Mouse (Mus musculus): ENCODE measurements at regions not wholly inside any gene's neighbourhood (a gene's known extent, or its start where the extent isn't known, plus 50 kb on each side); places are given as distances from the start of the nearest gene placed in this dataset.
"Not testable (repeated sequence)": the region's sequence is repeated elsewhere in the genome, so short reads cannot be mapped to it uniquely, and the experiment has no call there.

DNA sequence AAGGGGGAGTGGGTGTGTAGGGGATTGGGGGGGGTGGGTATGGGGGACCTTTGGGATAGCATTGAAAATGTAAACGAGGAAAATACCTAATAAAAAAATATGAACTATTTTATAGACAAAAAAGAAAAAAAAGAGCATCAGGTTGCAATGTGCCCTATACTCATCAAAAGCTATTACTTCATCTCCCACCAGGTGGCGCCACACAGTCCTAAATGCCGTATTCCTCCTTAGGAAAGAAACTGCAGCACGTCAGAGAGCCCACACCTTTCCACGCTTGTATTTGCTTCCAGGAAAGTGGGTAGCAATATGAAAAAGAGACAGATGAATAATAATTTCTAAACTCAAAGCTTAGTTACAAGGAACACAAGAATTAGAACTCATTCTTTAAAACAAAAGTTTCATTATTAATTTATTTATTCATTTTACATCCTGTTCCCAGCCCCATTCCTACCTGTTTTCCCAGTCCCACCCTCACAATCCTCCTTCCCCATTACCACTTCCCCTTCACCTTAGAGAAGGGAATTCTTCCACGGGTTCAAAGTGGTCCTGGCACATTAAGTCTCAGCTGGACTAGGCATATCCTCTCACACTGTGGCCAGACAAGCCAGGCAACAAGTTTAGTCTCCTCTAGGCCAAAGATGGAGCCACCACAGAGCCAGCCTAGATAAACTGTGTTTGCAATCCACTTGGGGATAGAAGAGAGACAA is 125.4 kb upstream of the Pclo start:
- no peak for TF ChIP-seq POLR2A (IDR thresholded peaks at IDR 0.05; ENCODE audit: borderline replicate concordance, extremely low read depth, insufficient read depth, insufficient read length)
- no peak overlapping the region for H3K27ac ChIP-seq (replicated peaks; ENCODE audit: low read depth, low read length)
- no peaks in the 10 kb centered on the region for H3K9me3 ChIP-seq (ENCODE audit: control insufficient read depth, low read length)
- DNase-seq (ENCODE audit: low spot score), result peak; percentile 47
- H3K36me3 ChIP-seq (ENCODE audit: control insufficient read depth, insufficient read depth, low read length), result no peaks in the 10 kb centered on the region
- peak; percentile 63; the same call in 1 of the 2 replicates for ATAC-seq (ENCODE audit: low FRiP score, low read depth)
- WGBS, result 18% methylated on average over 6 of the region's 6 CpGs
- no peaks in the 10 kb centered on the region for H3K27me3 ChIP-seq (ENCODE audit: control insufficient read depth, insufficient read depth, low read length)
- no peaks in the 10 kb centered on the region for H3K4me1 ChIP-seq (ENCODE audit: control insufficient read depth, insufficient read depth, low read length)
- H3K4me3 ChIP-seq (replicated peaks; ENCODE audit: low read length), result no peak overlapping the region
- H3K4me2 ChIP-seq (replicated peaks; ENCODE audit: low read depth, low read length, severe bottlenecking), result no peak overlapping the region
- no peak overlapping the region for H3K9ac ChIP-seq (ENCODE audit: low read depth, low read length, severe bottlenecking)

DNA sequence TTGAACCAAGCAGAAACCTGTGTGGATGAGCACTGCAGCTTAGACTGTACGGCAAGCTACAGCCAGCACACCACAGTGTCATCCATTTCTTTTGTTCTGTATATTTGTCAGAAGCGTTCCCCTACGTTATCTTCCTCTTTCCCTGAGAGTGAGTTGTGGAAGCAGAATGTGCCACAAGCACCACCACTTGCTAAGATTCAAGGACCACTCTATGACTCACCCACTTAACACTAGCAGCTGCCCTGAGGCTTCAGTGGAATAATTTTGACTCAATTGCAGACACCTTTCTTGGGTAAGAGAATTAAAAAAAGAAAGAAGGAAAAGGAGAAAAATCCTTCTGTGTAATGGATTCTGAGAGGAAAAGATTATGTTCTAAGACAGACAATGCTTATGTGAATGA is 122.9 kb upstream of the Pclo start:
- Histone ChIP-seq H3K27me3 (ENCODE audit: control insufficient read depth, insufficient read depth, low read length) (no peaks in the 10 kb centered on the region), H3K4me2 (replicated peaks; ENCODE audit: low read depth, low read length, severe bottlenecking) (no peak overlapping the region), H3K36me3 (ENCODE audit: control insufficient read depth, insufficient read depth, low read length) (no peaks in the 10 kb centered on the region), H3K9ac (ENCODE audit: low read depth, low read length, severe bottlenecking) (no peak overlapping the region), H3K4me1 (ENCODE audit: control insufficient read depth, insufficient read depth, low read length) (no peaks in the 10 kb centered on the region), H3K27ac (replicated peaks; ENCODE audit: low read depth, low read length) (no peak overlapping the region), H3K4me3 (replicated peaks; ENCODE audit: low read length) (no peak overlapping the region), H3K9me3 (ENCODE audit: control insufficient read depth, low read length) (no peaks in the 10 kb centered on the region)
- no peak for TF ChIP-seq POLR2A (IDR thresholded peaks at IDR 0.05; ENCODE audit: borderline replicate concordance, extremely low read depth, insufficient read depth, insufficient read length)
- no peak for DNase-seq (ENCODE audit: low spot score)
- 78% methylated on average over 3 of the region's 3 CpGs for WGBS
- ATAC-seq (ENCODE audit: low FRiP score, low read depth), result no peak

DNA sequence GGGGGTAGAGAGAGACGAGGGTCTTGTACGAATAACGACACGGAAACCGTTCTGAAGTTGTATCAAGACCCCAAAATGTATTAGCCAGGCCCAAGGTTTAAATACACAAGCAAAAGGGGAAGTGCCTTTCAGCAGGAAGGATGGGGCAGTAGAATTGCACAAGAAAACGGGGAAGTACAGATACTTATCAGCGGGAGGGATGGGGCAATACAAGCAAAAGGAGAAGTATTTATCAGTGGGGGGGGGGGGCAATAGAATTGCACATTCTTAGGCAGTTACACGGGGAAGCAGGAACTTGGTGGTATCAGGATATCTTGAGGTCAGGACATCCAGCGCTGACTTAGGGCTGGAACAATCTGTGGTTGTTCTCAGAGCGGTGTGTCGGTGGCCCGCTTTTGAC is 111.3 kb upstream of the Pclo start:
- not testable (repeated sequence) for H3K27ac ChIP-seq (replicated peaks; ENCODE audit: low read depth, low read length); H3K4me2 ChIP-seq (replicated peaks; ENCODE audit: low read depth, low read length, severe bottlenecking); H3K4me3 ChIP-seq (replicated peaks; ENCODE audit: low read length); H3K27me3 ChIP-seq (ENCODE audit: control insufficient read depth, insufficient read depth, low read length); ATAC-seq (ENCODE audit: low FRiP score, low read depth); H3K36me3 ChIP-seq (ENCODE audit: control insufficient read depth, insufficient read depth, low read length); H3K9me3 ChIP-seq (ENCODE audit: control insufficient read depth, low read length); H3K9ac ChIP-seq (ENCODE audit: low read depth, low read length, severe bottlenecking); H3K4me1 ChIP-seq (ENCODE audit: control insufficient read depth, insufficient read depth, low read length); DNase-seq (ENCODE audit: low spot score)
- WGBS, result 82% methylated on average over 4 of the region's 12 CpGs

DNA sequence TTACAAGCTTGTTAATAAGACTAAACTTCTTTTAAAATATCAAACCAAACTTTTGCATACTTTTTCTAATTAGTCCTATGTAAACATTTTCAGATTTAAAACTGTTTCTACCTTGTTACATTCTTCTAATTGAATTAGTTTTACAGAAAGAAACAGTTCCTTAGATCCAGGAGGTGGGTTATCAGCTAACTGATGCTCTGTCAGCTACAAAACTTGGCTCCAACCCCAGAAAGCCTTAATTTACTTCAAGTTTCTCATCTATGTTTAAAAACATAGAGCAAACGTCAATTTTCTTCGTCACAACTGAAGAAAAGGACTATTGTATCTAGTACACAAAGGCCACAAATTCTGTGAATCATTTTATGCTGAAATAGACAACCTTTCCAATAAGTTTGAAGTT is 110.4 kb upstream of the Pclo start:
- no peak for TF ChIP-seq POLR2A (IDR thresholded peaks at IDR 0.05; ENCODE audit: borderline replicate concordance, extremely low read depth, insufficient read depth, insufficient read length)
- H3K36me3 ChIP-seq (ENCODE audit: control insufficient read depth, insufficient read depth, low read length), result no peaks in the 10 kb centered on the region
- H3K9me3 ChIP-seq (ENCODE audit: control insufficient read depth, low read length), result no peaks in the 10 kb centered on the region
- 83% methylated on average over 2 of the region's 2 CpGs for WGBS
- ATAC-seq (ENCODE audit: low FRiP score, low read depth), result no peak
- no peaks in the 10 kb centered on the region for H3K27me3 ChIP-seq (ENCODE audit: control insufficient read depth, insufficient read depth, low read length)
- H3K4me3 ChIP-seq (replicated peaks; ENCODE audit: low read length), result no peak overlapping the region
- no peak overlapping the region for H3K9ac ChIP-seq (ENCODE audit: low read depth, low read length, severe bottlenecking)
- no peak for DNase-seq (ENCODE audit: low spot score)
- H3K27ac ChIP-seq (replicated peaks; ENCODE audit: low read depth, low read length), result no peak overlapping the region
- no peak overlapping the region for H3K4me2 ChIP-seq (replicated peaks; ENCODE audit: low read depth, low read length, severe bottlenecking)
- no peaks in the 10 kb centered on the region for H3K4me1 ChIP-seq (ENCODE audit: control insufficient read depth, insufficient read depth, low read length)

- ATAC-seq (ENCODE audit: low FRiP score, low read depth) (no peak), DNase-seq (ENCODE audit: low spot score) (no peak)
- Histone ChIP-seq H3K27ac (replicated peaks; ENCODE audit: low read depth, low read length) (no peak overlapping the region), H3K9ac (ENCODE audit: low read depth, low read length, severe bottlenecking) (no peak overlapping the region), H3K9me3 (ENCODE audit: control insufficient read depth, low read length) (no peaks in the 10 kb centered on the region), H3K4me3 (replicated peaks; ENCODE audit: low read length) (no peak overlapping the region), H3K4me2 (replicated peaks; ENCODE audit: low read depth, low read length, severe bottlenecking) (no peak overlapping the region), H3K36me3 (ENCODE audit: control insufficient read depth, insufficient read depth, low read length) (no peaks in the 10 kb centered on the region), H3K4me1 (ENCODE audit: control insufficient read depth, insufficient read depth, low read length) (no peaks in the 10 kb centered on the region), H3K27me3 (ENCODE audit: control insufficient read depth, insufficient read depth, low read length) (no peaks in the 10 kb centered on the region)
- 74% methylated on average over 1 of the region's 1 CpGs for WGBS
- TF ChIP-seq POLR2A (IDR thresholded peaks at IDR 0.05; ENCODE audit: borderline replicate concordance, extremely low read depth, insufficient read depth, insufficient read length), result no peak
These were observed 99.4 kb upstream of the Pclo start for GRCm38 (mm10) chr5:14415234-14415862.

Measured in limb, embryonic 14.5 days (tissue).